Mouse (Mus musculus) neural tube, embryonic 14.5 days (tissue): Measurements from ENCODE around the gene Ascl1. TPM values are rescaled to one million over a fixed set of nuclear protein-coding genes. Genes with fewer than 3 reads are reported as not detected.

Experiments
- polyA plus RNA-seq: library from polyadenylated mRNA; unstranded; fragments of >200 nt; fragmentation: Nextera tagmentation; extraction: Ambion mirVana; gene quantifications from 2 replicates; pipeline ENCODE4 v1.2.1, GENCODE M21; 2014

Ascl1 gene
- polyA plus RNA-seq, 1 experiment from 2014 or later, result 8.7 TPM

Other genes with a start within 250 kb of the Ascl1 start
- gene Pah, start 28.1 kb upstream of the Ascl1 start, polyA plus RNA-seq, result not detected in 2 replicates